Mouse (Mus musculus) myocyte (in vitro differentiated cells): ENCODE measurements around the gene 1600014C10Rik.

Experiments used
- CEBPB ChIP-seq: IDR thresholded peaks from 2 replicates; pipeline ENCODE4 v1.6.1; 2011; ENCODE audit warnings: mild to moderate bottlenecking, moderate library complexity; ENCODE audit not compliant: poor library complexity, insufficient read depth, severe bottlenecking
- E2F4 ChIP-seq: IDR thresholded peaks from one replicate; pipeline ENCODE4 v1.6.1; 2011; ENCODE audit warnings: mild to moderate bottlenecking, control low read depth, moderate library complexity; ENCODE audit not compliant: insufficient read depth
- MAX ChIP-seq: IDR thresholded peaks from one replicate; pipeline ENCODE4 v1.6.1; 2011; ENCODE audit warnings: low read depth, mild to moderate bottlenecking, control low read depth
- MYOD1 ChIP-seq, 3 experiments: IDR thresholded peaks; one replicate each; pipeline ENCODE4 v1.6.1; 2011; ENCODE audit warnings: control low read depth in 2 of 3, low read depth in 2 of 3, mild to moderate bottlenecking in 2 of 3, moderate library complexity in 1 of 3; ENCODE audit not compliant: insufficient read length in 2 of 3, control insufficient read depth in 1 of 3
- POLR2A ChIP-seq: IDR thresholded peaks from one replicate; pipeline ENCODE4 v1.6.1; 2011; ENCODE audit warnings: low read depth, mild to moderate bottlenecking, control low read depth, moderate library complexity; ENCODE audit not compliant: insufficient read length
- POLR2AphosphoS2 ChIP-seq: IDR thresholded peaks from one replicate; pipeline ENCODE4 v1.6.1; 2011; ENCODE audit warnings: low read depth, control low read depth; ENCODE audit not compliant: insufficient read length
- REST ChIP-seq: IDR thresholded peaks from one replicate; pipeline ENCODE4 v1.6.1; 2011; ENCODE audit warnings: mild to moderate bottlenecking, control low read depth, moderate library complexity; ENCODE audit not compliant: insufficient read depth, insufficient read length
- SRF ChIP-seq: IDR thresholded peaks from one replicate; pipeline ENCODE4 v1.6.1; 2011; ENCODE audit warnings: low read depth; ENCODE audit not compliant: control insufficient read depth, insufficient read length
- TCF12 ChIP-seq: IDR thresholded peaks from one replicate; pipeline ENCODE4 v1.6.1; 2011; ENCODE audit warnings: mild to moderate bottlenecking, control low read depth; ENCODE audit not compliant: poor library complexity, insufficient read depth, severe bottlenecking
- USF1 ChIP-seq: IDR thresholded peaks from one replicate; pipeline ENCODE4 v1.6.1; 2011; ENCODE audit warnings: low read depth, mild to moderate bottlenecking, control low read depth, moderate library complexity

DNA sequence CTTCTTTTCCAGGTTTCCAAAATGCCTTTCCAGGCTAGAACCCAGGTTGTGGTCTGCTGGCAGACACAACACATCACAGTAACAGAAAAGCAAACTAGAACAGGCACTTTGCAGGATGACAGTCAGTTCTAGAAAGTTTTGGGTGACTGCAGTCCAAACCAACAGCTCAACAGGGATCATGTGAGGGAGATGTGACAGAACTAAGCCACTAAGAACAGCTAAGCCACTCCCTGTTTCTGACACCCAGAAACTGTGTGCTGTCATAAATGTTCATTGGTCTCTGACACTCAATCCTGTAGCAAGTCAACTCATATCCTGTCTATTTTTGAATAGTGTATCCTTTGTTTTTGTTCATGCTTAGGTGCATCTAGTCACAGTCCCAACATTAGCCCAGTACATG lies 54.1 kb downstream of the 1600014C10Rik start:
- TF ChIP-seq USF1 (no peak), MAX (no peak), TCF12 (no peak), POLR2A (no peak), MYOD1 (IDR thresholded peaks at IDR 0.05; ENCODE audit: control insufficient read depth in 1 of 3, insufficient read length in 2 of 3, low read depth in 2 of 3) (no peak), SRF (no peak), POLR2AphosphoS2 (no peak), E2F4 (no peak), CEBPB (no peak), REST (no peak)
